Mouse (Mus musculus) kidney, embryonic 16.5 days (tissue): ENCODE data around the gene AF067061. TPM values are rescaled to one million over a fixed set of nuclear protein-coding genes. Genes with fewer than 3 reads are reported as not detected.
"Not testable (repeated sequence)": the region's sequence is repeated elsewhere in the genome, so short reads cannot be mapped to it uniquely, and the experiment has no call there.

Experiments used
- ATAC-seq: fragments of 200-750 bp; cut with Nextera tagmentation; 2 replicates; pipeline ENCODE4 v1.8.0; 2017; ENCODE audit warnings: moderate TSS enrichment; ENCODE audit not compliant: low FRiP score, low TSS enrichment
- H3K27ac ChIP-seq: fragments of 300-500 bp; sonication (generic); 2 replicates; pipeline ENCODE4 v1.5.1; 2014; ENCODE audit warnings: low read length
- H3K27me3 ChIP-seq: fragments of 300-500 bp; sonication (generic); 2 replicates; pipeline ENCODE4 v1.6.1; 2014; ENCODE audit warnings: low read length, control low read depth, mixed read lengths; ENCODE audit not compliant: insufficient read depth
- H3K36me3 ChIP-seq: fragments of 300-500 bp; sonication (generic); 2 replicates; pipeline ENCODE4 v1.6.1; 2014; ENCODE audit warnings: low read length, control low read depth, mixed read lengths; ENCODE audit not compliant: insufficient read depth
- H3K4me1 ChIP-seq: fragments of 300-500 bp; sonication (generic); 2 replicates; pipeline ENCODE4 v1.6.1; 2014; ENCODE audit warnings: low read length, control low read depth, mixed read lengths; ENCODE audit not compliant: insufficient read depth
- H3K4me2 ChIP-seq: fragments of 300-500 bp; sonication (generic); replicated peaks from 2 replicates; pipeline ENCODE4 v1.6.1; 2014; ENCODE audit warnings: low read depth, low read length
- H3K4me3 ChIP-seq: fragments of 300-500 bp; sonication (generic); 2 replicates; pipeline ENCODE4 v1.5.1; 2014; ENCODE audit warnings: mild to moderate bottlenecking, low read length
- H3K9ac ChIP-seq: fragments of 300-500 bp; sonication (generic); replicated peaks from 2 replicates; pipeline ENCODE4 v1.6.1; 2014; ENCODE audit warnings: low read length
- H3K9me3 ChIP-seq: fragments of 300-500 bp; sonication (generic); 2 replicates; pipeline ENCODE4 v1.6.1; 2016; ENCODE audit warnings: low read length, control low read depth
- WGBS: fragments of 180-500 bp; shearing (Covaris S2); extraction: QIAGEN DNeasy Blood & Tissue Kit; methylation state at CpG from one replicate; pipeline ENCODE4 v1.1.7; 2014; 5-methylcytosine and 5-hydroxymethylcytosine counted together
- polyA plus RNA-seq: library from polyadenylated mRNA; unstranded; fragments of >200 nt; fragmentation: Nextera tagmentation; extraction: Ambion mirVana; gene quantifications from 2 replicates; pipeline ENCODE4 v1.2.1, GENCODE M21; 2015

The AF067061 gene
- polyA plus RNA-seq, 1 experiment from 2014 or later: not detected

- H3K9ac ChIP-seq, H3K27me3 ChIP-seq, H3K9me3 ChIP-seq, H3K4me1 ChIP-seq, H3K4me2 ChIP-seq, ATAC-seq, H3K27ac ChIP-seq, H3K4me3 ChIP-seq, H3K36me3 ChIP-seq: not testable (repeated sequence)
- 75% methylated on average over 3 of the region's 3 CpGs for WGBS
Observed at GRCm38 (mm10) chr13:120259718-120260117, 3.2 kb upstream of the AF067061 start.

- not testable (repeated sequence) for H3K4me2 ChIP-seq, H3K4me3 ChIP-seq, H3K27me3 ChIP-seq, H3K9ac ChIP-seq, H3K4me1 ChIP-seq, H3K27ac ChIP-seq, H3K36me3 ChIP-seq, ATAC-seq, H3K9me3 ChIP-seq
- WGBS: 28% methylated on average over 2 of the region's 2 CpGs
Observed at GRCm38 (mm10) chr13:120277837-120278236, 14.9 kb downstream of the AF067061 start.

GRCm38 (mm10) chr13:120278784-120279183 lies 15.9 kb downstream of the AF067061 start:
- 87% methylated on average over 9 of the region's 9 CpGs for WGBS
- no peak overlapping the region for H3K4me2 ChIP-seq
- no peaks in the 10 kb centered on the region for H3K4me1 ChIP-seq
- H3K27ac ChIP-seq: no peak overlapping the region
- no peak overlapping the region for H3K9ac ChIP-seq
- no peaks in the 10 kb centered on the region for H3K27me3 ChIP-seq
- ATAC-seq: no peak
- H3K9me3 ChIP-seq: no peaks in the 10 kb centered on the region
- H3K4me3 ChIP-seq: no peak overlapping the region
- no peaks in the 10 kb centered on the region for H3K36me3 ChIP-seq

- H3K9me3 ChIP-seq: no peaks in the 10 kb centered on the region
- no peaks in the 10 kb centered on the region for H3K27me3 ChIP-seq
- 58% methylated on average over 1 of the region's 1 CpGs for WGBS
- no peaks in the 10 kb centered on the region for H3K36me3 ChIP-seq
- H3K4me3 ChIP-seq: no peak overlapping the region
- no peaks in the 10 kb centered on the region for H3K4me1 ChIP-seq
- no peak overlapping the region for H3K4me2 ChIP-seq
- H3K27ac ChIP-seq: no peak overlapping the region
- H3K9ac ChIP-seq: no peak overlapping the region
- ATAC-seq: no peak
Observed at GRCm38 (mm10) chr13:120299324-120299894, 36.5 kb downstream of the AF067061 start.

GRCm38 (mm10) chr13:120299991-120300442 lies 37.1 kb downstream of the AF067061 start, which contains the start of gene BC147527:
BC147527 (plus strand) TSS chr13:120300392.
- H3K9me3 ChIP-seq: no peaks in the 10 kb centered on the region
- no peak for ATAC-seq
- H3K36me3 ChIP-seq: no peaks in the 10 kb centered on the region
- no peak within 1 kb of the TSS for H3K4me3 ChIP-seq
- no peak within 1 kb of the TSS for H3K4me2 ChIP-seq
- H3K27me3 ChIP-seq: no peaks in the 10 kb centered on the region
- H3K27ac ChIP-seq: no peak within 1 kb of the TSS
- no peaks in the 10 kb centered on the region for H3K4me1 ChIP-seq
- WGBS: 53% methylated on average over 2 of the region's 2 CpGs
- H3K9ac ChIP-seq: no peak within 1 kb of the TSS

- no peaks in the 10 kb centered on the region for H3K36me3 ChIP-seq
- no peak overlapping the region for H3K4me3 ChIP-seq
- no peak overlapping the region for H3K4me2 ChIP-seq
- H3K9ac ChIP-seq: no peak overlapping the region
- no peak overlapping the region for H3K27ac ChIP-seq
- H3K4me1 ChIP-seq: no peaks in the 10 kb centered on the region
- ATAC-seq: no peak
- H3K27me3 ChIP-seq: no peaks in the 10 kb centered on the region
- 76% methylated on average over 4 of the region's 4 CpGs for WGBS
- H3K9me3 ChIP-seq: no peaks in the 10 kb centered on the region
Observed at GRCm38 (mm10) chr13:120300853-120301252, 37.9 kb downstream of the AF067061 start.

- Histone ChIP-seq H3K27ac (no peak overlapping the region), H3K9me3 (no peaks in the 10 kb centered on the region), H3K9ac (no peak overlapping the region), H3K36me3 (no peaks in the 10 kb centered on the region), H3K4me3 (no peak overlapping the region), H3K4me1 (no peaks in the 10 kb centered on the region), H3K27me3 (no peaks in the 10 kb centered on the region), H3K4me2 (no peak overlapping the region)
- no peak for ATAC-seq
- 74% methylated on average over 4 of the region's 4 CpGs for WGBS
Observed at GRCm38 (mm10) chr13:120310749-120311148, 47.8 kb downstream of the AF067061 start.

GRCm38 (mm10) chr13:120313584-120313983 lies 50.7 kb downstream of the AF067061 start:
- no peak overlapping the region for H3K4me2 ChIP-seq

More at GRCm38 (mm10) chr13:120313584-120313983, 50.7 kb downstream of the AF067061 start:
- H3K27me3 ChIP-seq: no peaks in the 10 kb centered on the region
- H3K4me1 ChIP-seq: no peaks in the 10 kb centered on the region
- 47% methylated on average over 14 of the region's 14 CpGs for whole genome bisulfite sequencing
- H3K9me3 ChIP-seq: no peaks in the 10 kb centered on the region
- no peaks in the 10 kb centered on the region for H3K36me3 ChIP-seq
- ATAC-seq: no peak
- no peak overlapping the region for H3K27ac ChIP-seq
- no peak overlapping the region for H3K4me3 ChIP-seq
- no peak overlapping the region for H3K9ac ChIP-seq

Other genes starting within 250 kb of the AF067061 start
- gene Gm36079, start 236.1 kb upstream of the AF067061 start, polyA plus RNA-seq: not detected in 2 replicates
- gene Gm21188, start 210.9 kb upstream of the AF067061 start, polyA plus RNA-seq: not detected in 2 replicates
- gene Gm20767, start 122.9 kb upstream of the AF067061 start, polyA plus RNA-seq: not detected in 2 replicates
- not detected in 2 replicates for gene Gm21818, start 90.7 kb upstream of the AF067061 start, polyA plus RNA-seq
- not detected in 2 replicates for gene Gm21762, start 47.2 kb upstream of the AF067061 start, polyA plus RNA-seq
- not detected in 2 replicates for gene Gm21731, start 24.0 kb upstream of the AF067061 start, polyA plus RNA-seq
- gene BC147527, start 37.3 kb downstream of the AF067061 start, polyA plus RNA-seq: 0.53 TPM in 1 of 2 replicates, not detected in the other
- not detected in 2 replicates for gene Tcstv3, start 53.8 kb downstream of the AF067061 start, polyA plus RNA-seq